8 mouse cellular contexts compared by ENCODE assay signal in the genomic region with DNA sequence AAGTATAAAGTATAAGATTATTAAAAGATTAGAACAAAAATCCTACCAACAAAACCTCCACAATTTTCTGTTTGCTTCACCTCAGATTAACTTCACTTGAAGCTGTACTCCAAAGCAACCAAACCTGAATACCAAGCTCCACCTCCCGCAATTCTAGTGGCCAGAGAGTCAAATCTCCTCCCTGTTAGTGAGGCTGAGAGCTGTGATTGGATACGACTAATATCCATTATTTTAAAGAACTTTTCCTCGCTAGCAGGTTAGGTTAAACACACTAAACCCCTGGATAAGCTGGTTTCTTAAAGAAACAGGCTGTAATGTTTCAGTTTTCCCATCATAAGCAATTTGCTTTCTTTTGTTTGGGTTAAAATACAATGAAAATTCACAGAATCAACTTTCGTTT. TPM values are rescaled to one million over a fixed set of nuclear protein-coding genes. Genes with fewer than 3 reads are reported as not detected.
DNase-seq lines count a peak whose midpoint lies in the region; ATAC-seq lines count a peak whose summit lies in the region.

No protein-coding gene starts in this region.

- intact Hi-C loops in gastrocnemius, postnatal 14 days (cut with DNase I; ENCODE audit: low total_unique reads): no loop called here
- intact Hi-C loops in left cerebral cortex, postnatal 10 days (cut with DNase I): no loop called here

- no peaks in the 10 kb centered on the region for H3K9me3 ChIP-seq in megakaryocyte, embryonic 14.5 days

- H3K4me1 ChIP-seq in megakaryocyte, embryonic 14.5 days: peaks cover 59% of the 10 kb centered on the region

- no peaks in the 10 kb centered on the region for H3K36me3 ChIP-seq in megakaryocyte, embryonic 14.5 days (replicated peaks; ENCODE audit: low read length)

- H3K4me3 ChIP-seq in megakaryocyte, embryonic 14.5 days (replicated peaks): peak overlapping the region; percentile 89

- no peaks in the 10 kb centered on the region for H3K27me3 ChIP-seq in megakaryocyte, embryonic 14.5 days (replicated peaks)

- peak; percentile 65 for DNase-seq in ovary, adult 18-20 months (ENCODE audit: low spot score)
- no peak for DNase-seq in ovary, postnatal 10 days (ENCODE audit: low spot score)
- peak; percentile 73 for DNase-seq in embryo, embryonic 11.5 days (ENCODE audit: low read depth, low spot score)
- peak; percentile 55 for DNase-seq in gastrocnemius, postnatal 14 days
- DNase-seq in left cerebral cortex, postnatal 10 days (ENCODE audit: extremely low spot score in 1 of 2, low spot score in 2 of 2): peak; percentile 66 to 81
- peak; percentile 42 for DNase-seq in right cerebral cortex, postnatal 25 days

- peak; percentile 99 for ATAC-seq in inflammation-experienced regulatory T-cells, adult 6 months

RNA-seq across cellular contexts. Expression of a gene that starts 10.5 kb away (rescaled TPM):
- 10 to 100 TPM; 92.1 to 92.5 TPM for total RNA-seq in gastrocnemius, postnatal 14 days (2021)
- polyA plus RNA-seq in inflammation-experienced regulatory T-cells, adult 6 months (2017; shearing (Covaris generic)): 100 to 1,000 TPM; 133 to 169 (median 137) TPM
- total RNA-seq in left cerebral cortex, postnatal 10 days (2021): 10 to 100 TPM; 53.0 to 55.1 TPM
- 0.75 and 9.0 TPM in 2 replicates for polyA plus RNA-seq in megakaryocyte, embryonic 14.5 days (2012; ENCODE audit: insufficient read depth, low replicate concordance)
